Mouse (Mus musculus) testis, adult 10 weeks (tissue): ENCODE measurements around the gene V1ra8. TPM values are rescaled to one million over a fixed set of nuclear protein-coding genes. Genes with fewer than 3 reads are reported as not detected.

Source experiments
- polyA plus RNA-seq: library from polyadenylated mRNA; stranded (reverse); fragments of 350-450 nt; fragmentation: Illumina TruSeq; extraction: RNeasy Lipid Tissue Mini Kit (QIAGEN cat#74804); gene quantifications from one replicate; pipeline ENCODE4 v1.2.3, GENCODE M21; 2014; ENCODE audit warnings: low read depth, low replicate concordance

The V1ra8 gene
- not detected for polyA plus RNA-seq

GRCm38 (mm10) chr6:90202493-90202892 is at the start of gene V1ra8:
V1ra8 (plus strand) TSS chr6:90202793.

GRCm38 (mm10) chr6:90174508-90174907 is 28.1 kb upstream of the V1ra8 start, which contains the start of gene Vmn1r52:
Vmn1r52 (plus strand) TSS chr6:90174808.

GRCm38 (mm10) chr6:90224338-90224737 is 21.7 kb downstream of the V1ra8 start, which contains the start of gene Vmn1r53:
Vmn1r53 (minus strand) TSS chr6:90224438.

DNA sequence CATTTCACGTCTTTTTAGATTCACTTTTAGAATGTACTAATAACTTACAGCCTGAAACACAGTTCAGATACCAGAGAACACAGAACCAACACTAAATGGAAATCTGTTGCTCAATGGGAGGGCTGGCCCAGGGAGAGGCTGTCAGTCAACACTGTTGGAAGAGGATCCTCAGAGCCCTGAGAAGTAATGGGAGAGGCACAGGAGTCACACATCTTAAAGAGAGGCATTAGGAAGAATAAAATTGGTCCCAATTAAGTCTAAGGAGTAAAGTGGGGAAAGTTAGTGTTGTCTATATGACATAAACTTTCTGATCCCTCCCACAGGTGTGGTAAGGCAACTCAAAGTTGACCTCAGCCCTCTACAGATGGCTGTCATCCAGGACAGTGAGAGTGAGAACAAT is 43.4 kb downstream of the V1ra8 start, which contains the start of gene Vmn1r54:
Gene Vmn1r54, plus strand, starts transcription at position 301 of the 400 bp plus-strand sequence.

Other genes starting within 250 kb of the V1ra8 start
- not detected for gene Vmn1r46, start 233.5 kb upstream of the V1ra8 start, polyA plus RNA-seq
- not detected for gene Vmn1r47, start 186.6 kb upstream of the V1ra8 start, polyA plus RNA-seq
- not detected for gene Vmn1r48, start 166.0 kb upstream of the V1ra8 start, polyA plus RNA-seq
- gene Vmn1r49, start 124.3 kb upstream of the V1ra8 start, polyA plus RNA-seq: not detected
- not detected for gene Vmn1r50, start 101.4 kb upstream of the V1ra8 start, polyA plus RNA-seq
- not detected for gene Vmn1r51, start 80.2 kb upstream of the V1ra8 start, polyA plus RNA-seq
- gene Vmn1r52, start 28.0 kb upstream of the V1ra8 start, polyA plus RNA-seq: not detected
- 0.95 TPM for gene Vmn1r53, start 21.6 kb downstream of the V1ra8 start, polyA plus RNA-seq
- not detected for gene Vmn1r54, start 43.5 kb downstream of the V1ra8 start, polyA plus RNA-seq
- gene BC048671, start 98.4 kb downstream of the V1ra8 start, polyA plus RNA-seq: 99.9 TPM
- gene Chst13, start 122.4 kb downstream of the V1ra8 start, polyA plus RNA-seq: not detected
- gene Uroc1, start 130.5 kb downstream of the V1ra8 start, polyA plus RNA-seq: not detected
- 5.0 TPM for gene Zxdc, start 166.7 kb downstream of the V1ra8 start, polyA plus RNA-seq
- gene Cfap100, start 226.0 kb downstream of the V1ra8 start, polyA plus RNA-seq: 25.3 TPM